Mouse (Mus musculus): ENCODE data around the gene Fuca1. TPM values are rescaled to one million over a fixed set of nuclear protein-coding genes. Genes with fewer than 3 reads are reported as not detected.
"Not testable (repeated sequence)": the region's sequence is repeated elsewhere in the genome, so short reads cannot be mapped to it uniquely, and the experiment has no call there.

Gene Fuca1
- polyA plus RNA-seq, 1 experiment from 2014 or later = 51.6 TPM

GRCm38 (mm10) chr4:135972911-135973811, 52.6 kb downstream of the Fuca1 start:
- no peak for ATAC-seq (ENCODE audit: insufficient number of reproducible peaks, insufficient read depth, low FRiP score, low TSS enrichment)
- peak overlapping the region; percentile 89 for H3K4me2 ChIP-seq (replicated peaks)
- peak overlapping the region; percentile 97 for H3K4me3 ChIP-seq
- no peaks in the 10 kb centered on the region for H3K27me3 ChIP-seq
- peaks cover 10% of the 10 kb centered on the region for H3K4me1 ChIP-seq
- no peaks in the 10 kb centered on the region for H3K9me3 ChIP-seq
- H3K36me3 ChIP-seq = peaks cover 60% of the 10 kb centered on the region
- H3K27ac ChIP-seq = peak overlapping the region; percentile 63; the same call in 1 of the 2 replicates
- peak overlapping the region; percentile 94; the same call in 1 of the 2 replicates for H3K9ac ChIP-seq
- WGBS = 71% methylated on average over 13 of the region's 13 CpGs

- no peak for ATAC-seq (ENCODE audit: insufficient number of reproducible peaks, insufficient read depth, low FRiP score, low TSS enrichment)
- Histone ChIP-seq H3K4me2 (replicated peaks) (no peak overlapping the region), H3K4me1 (peaks cover 8% of the 10 kb centered on the region), H3K27ac (no peak overlapping the region), H3K27me3 (no peaks in the 10 kb centered on the region), H3K9ac (no peak overlapping the region), H3K9me3 (no peaks in the 10 kb centered on the region), H3K36me3 (peaks cover 52% of the 10 kb centered on the region), H3K4me3 (no peak overlapping the region)
- 91% methylated on average over 12 of the region's 12 CpGs for WGBS
Measured at GRCm38 (mm10) chr4:135976146-135976545, 55.6 kb downstream of the Fuca1 start.

GRCm38 (mm10) chr4:135980223-135980622, 59.7 kb downstream of the Fuca1 start:
- ATAC-seq (ENCODE audit: insufficient number of reproducible peaks, insufficient read depth, low FRiP score, low TSS enrichment); H3K4me1 ChIP-seq; H3K9me3 ChIP-seq; H3K4me3 ChIP-seq; H3K27me3 ChIP-seq; H3K9ac ChIP-seq; H3K27ac ChIP-seq; H3K4me2 ChIP-seq (replicated peaks): not testable (repeated sequence)
- 93% methylated on average over 5 of the region's 5 CpGs for WGBS
- peaks cover 65% of the 10 kb centered on the region for H3K36me3 ChIP-seq

- 58% methylated on average over 7 of the region's 7 CpGs for WGBS
- no peak overlapping the region for H3K27ac ChIP-seq
- H3K4me1 ChIP-seq = peaks cover 7% of the 10 kb centered on the region
- no peak for ATAC-seq (ENCODE audit: insufficient number of reproducible peaks, insufficient read depth, low FRiP score, low TSS enrichment)
- H3K27me3 ChIP-seq = no peaks in the 10 kb centered on the region
- H3K9ac ChIP-seq = no peak overlapping the region
- H3K9me3 ChIP-seq = no peaks in the 10 kb centered on the region
- H3K36me3 ChIP-seq = peaks cover 51% of the 10 kb centered on the region
- H3K4me3 ChIP-seq = no peak overlapping the region
- H3K4me2 ChIP-seq (replicated peaks) = no peak overlapping the region
Measured at GRCm38 (mm10) chr4:135981524-135982063, 61.1 kb downstream of the Fuca1 start.

GRCm38 (mm10) chr4:135984556-135984955, 64.0 kb downstream of the Fuca1 start:
- no peak overlapping the region for H3K4me3 ChIP-seq
- H3K4me2 ChIP-seq (replicated peaks) = no peak overlapping the region
- no peaks in the 10 kb centered on the region for H3K27me3 ChIP-seq
- H3K4me1 ChIP-seq = peaks cover 11% of the 10 kb centered on the region
- no peaks in the 10 kb centered on the region for H3K9me3 ChIP-seq
- H3K36me3 ChIP-seq = peaks cover 34% of the 10 kb centered on the region
- no peak overlapping the region for H3K27ac ChIP-seq
- no peak overlapping the region for H3K9ac ChIP-seq
- WGBS = 83% methylated on average over 5 of the region's 5 CpGs
- ATAC-seq (ENCODE audit: insufficient number of reproducible peaks, insufficient read depth, low FRiP score, low TSS enrichment) = no peak

GRCm38 (mm10) chr4:135985193-135985592, 64.7 kb downstream of the Fuca1 start:
- no peak for ATAC-seq (ENCODE audit: insufficient number of reproducible peaks, insufficient read depth, low FRiP score, low TSS enrichment)
- no peak overlapping the region for H3K4me2 ChIP-seq (replicated peaks)
- no peak overlapping the region for H3K27ac ChIP-seq
- peaks cover 34% of the 10 kb centered on the region for H3K36me3 ChIP-seq
- H3K27me3 ChIP-seq = no peaks in the 10 kb centered on the region
- H3K4me1 ChIP-seq = peaks cover 11% of the 10 kb centered on the region
- no peak overlapping the region for H3K9ac ChIP-seq
- no peaks in the 10 kb centered on the region for H3K9me3 ChIP-seq
- no peak overlapping the region for H3K4me3 ChIP-seq
- 94% methylated on average over 5 of the region's 5 CpGs for WGBS

- H3K27me3 ChIP-seq = no peaks in the 10 kb centered on the region
- ATAC-seq (ENCODE audit: insufficient number of reproducible peaks, insufficient read depth, low FRiP score, low TSS enrichment) = no peak
- WGBS = 89% methylated on average over 7 of the region's 7 CpGs
- no peaks in the 10 kb centered on the region for H3K9me3 ChIP-seq
- H3K4me2 ChIP-seq (replicated peaks) = peak overlapping the region; percentile 65
- no peak overlapping the region for H3K27ac ChIP-seq
- peak overlapping the region; percentile 89 for H3K4me3 ChIP-seq
- H3K9ac ChIP-seq = peak overlapping the region; percentile 80
- H3K4me1 ChIP-seq = peaks cover 11% of the 10 kb centered on the region
- H3K36me3 ChIP-seq = peaks cover 30% of the 10 kb centered on the region
Measured at GRCm38 (mm10) chr4:135985769-135986168, 65.2 kb downstream of the Fuca1 start.

GRCm38 (mm10) chr4:135986301-135986942, 65.9 kb downstream of the Fuca1 start:
- ATAC-seq (ENCODE audit: insufficient number of reproducible peaks, insufficient read depth, low FRiP score, low TSS enrichment) = no peak
- H3K36me3 ChIP-seq = peaks cover 26% of the 10 kb centered on the region
- peak overlapping the region; percentile 89 for H3K4me3 ChIP-seq
- no peaks in the 10 kb centered on the region for H3K27me3 ChIP-seq
- peak overlapping the region; percentile 80 for H3K9ac ChIP-seq
- H3K27ac ChIP-seq = peak overlapping the region; percentile 87
- no peaks in the 10 kb centered on the region for H3K9me3 ChIP-seq
- 7% methylated on average over 22 of the region's 23 CpGs for WGBS
- peak overlapping the region; percentile 65 for H3K4me2 ChIP-seq (replicated peaks)
- peaks cover 11% of the 10 kb centered on the region for H3K4me1 ChIP-seq

- Histone ChIP-seq H3K27me3 (no peaks in the 10 kb centered on the region), H3K36me3 (peaks cover 24% of the 10 kb centered on the region), H3K4me3 (peak within 1 kb of the TSS; percentile 89), H3K9me3 (no peaks in the 10 kb centered on the region), H3K9ac (peak within 1 kb of the TSS; percentile 80), H3K27ac (peak within 1 kb of the TSS; percentile 87), H3K4me2 (replicated peaks) (peak within 1 kb of the TSS; percentile 65), H3K4me1 (peaks cover 11% of the 10 kb centered on the region)
- WGBS = under 1% methylated on average over 76 of the region's 81 CpGs
- peak; percentile 79 for ATAC-seq (ENCODE audit: insufficient number of reproducible peaks, insufficient read depth, low FRiP score, low TSS enrichment)
Measured at GRCm38 (mm10) chr4:135986943-135987710, 66.6 kb downstream of the Fuca1 start, which contains the start of gene Pithd1. Gene Pithd1, minus strand, starts transcription at chr4:135987264.

- ATAC-seq (ENCODE audit: insufficient number of reproducible peaks, insufficient read depth, low FRiP score, low TSS enrichment) = no peak
- 69% methylated on average over 9 of the region's 9 CpGs for WGBS
- peaks cover 20% of the 10 kb centered on the region for H3K36me3 ChIP-seq
- H3K4me1 ChIP-seq = peaks cover 11% of the 10 kb centered on the region
- H3K27me3 ChIP-seq = no peaks in the 10 kb centered on the region
- H3K9me3 ChIP-seq = no peaks in the 10 kb centered on the region
- H3K9ac ChIP-seq = peak overlapping the region; percentile 80; the same call in 1 of the 2 replicates
- peak overlapping the region; percentile 87 for H3K27ac ChIP-seq
- peak overlapping the region; percentile 65 for H3K4me2 ChIP-seq (replicated peaks)
- peak overlapping the region; percentile 89 for H3K4me3 ChIP-seq
Measured at GRCm38 (mm10) chr4:135987714-135988113, 67.2 kb downstream of the Fuca1 start.

Data from embryonic facial prominence, embryonic 12.5 days (tissue).